Mouse (Mus musculus): Measurements from ENCODE around the gene Klhl29. TPM values are rescaled to one million over a fixed set of nuclear protein-coding genes. Genes with fewer than 3 reads are reported as not detected.

Klhl29 gene
- total RNA-seq, 1 experiment, result 0.22 TPM

- DNase-seq (ENCODE audit: low read depth, low spot score), result peak; percentile 24
- Histone ChIP-seq H3K9ac (ENCODE audit: insufficient read depth, low read depth, low read length, poor library complexity, severe bottlenecking) (peak overlapping the region; percentile 64), H3K4me3 (ENCODE audit: insufficient read depth in 1 of 2, low read depth in 1 of 2, low read length in 2 of 2, poor library complexity in 1 of 2, severe bottlenecking in 1 of 2) (peak overlapping the region; percentile 69 to 79), H3K36me3 (ENCODE audit: control insufficient read depth, insufficient read depth, low read length, poor library complexity, severe bottlenecking) (no peaks in the 10 kb centered on the region), H3K4me1 (ENCODE audit: control insufficient read depth in 2 of 2, insufficient read depth in 2 of 2, low read length in 2 of 2, poor library complexity in 1 of 2) (peaks cover 0 to 5% of the 10 kb centered on the region in 2 experiments; a peak in 1 of 4 replicates), H3K27ac (ENCODE audit: insufficient read depth, low read depth, low read length, poor library complexity, severe bottlenecking) (no peak overlapping the region), H3K9me3 (ENCODE audit: control insufficient read depth, insufficient read depth, low read depth, low read length) (no peaks in the 10 kb centered on the region)
- TF ChIP-seq ZC3H11A (IDR thresholded peaks at IDR 0.05; ENCODE audit: borderline replicate concordance, low read depth, low read length), result no peak
- no peak for TF ChIP-seq CHD2 (IDR thresholded peaks at IDR 0.05; ENCODE audit: low read depth, low read length)
- TF ChIP-seq ZNF384 (IDR thresholded peaks at IDR 0.05; ENCODE audit: low read depth, low read length), result no peak
- TF ChIP-seq MAFK (IDR thresholded peaks at IDR 0.05; ENCODE audit: insufficient read depth, low read depth, low read length), result no peak
- no peak for TF ChIP-seq HCFC1 (IDR thresholded peaks at IDR 0.05; ENCODE audit: borderline replicate concordance, insufficient read depth, low read length)
- in situ Hi-C loops (cut with MboI; ENCODE audit: low sequenced_read_pairs in 2 of 2, unreplicated experiment in 2 of 2), result no loop called here
Measured at GRCm38 (mm10) chr12:5374684-5375615, 532 bp downstream of the Klhl29 start.

- peak; percentile 16 for DNase-seq (ENCODE audit: low read depth, low spot score)
- Histone ChIP-seq H3K4me1 (ENCODE audit: control insufficient read depth in 2 of 2, insufficient read depth in 2 of 2, low read length in 2 of 2, poor library complexity in 1 of 2) (peaks cover 0 to 5% of the 10 kb centered on the region in 2 experiments; a peak in 1 of 4 replicates), H3K36me3 (ENCODE audit: control insufficient read depth, insufficient read depth, low read length, poor library complexity, severe bottlenecking) (no peaks in the 10 kb centered on the region), H3K9ac (ENCODE audit: insufficient read depth, low read depth, low read length, poor library complexity, severe bottlenecking) (no peak overlapping the region), H3K27ac (ENCODE audit: insufficient read depth, low read depth, low read length, poor library complexity, severe bottlenecking) (no peak overlapping the region), H3K4me3 (ENCODE audit: insufficient read depth in 1 of 2, low read depth in 1 of 2, low read length in 2 of 2, poor library complexity in 1 of 2, severe bottlenecking in 1 of 2) (peak overlapping the region; percentile 69 to 79; a peak in 3 of 4 replicates), H3K9me3 (ENCODE audit: control insufficient read depth, insufficient read depth, low read depth, low read length) (no peaks in the 10 kb centered on the region)
- TF ChIP-seq ZC3H11A (IDR thresholded peaks at IDR 0.05; ENCODE audit: borderline replicate concordance, low read depth, low read length) (no peak), ZNF384 (IDR thresholded peaks at IDR 0.05; ENCODE audit: low read depth, low read length) (no peak), MAFK (IDR thresholded peaks at IDR 0.05; ENCODE audit: insufficient read depth, low read depth, low read length) (no peak), HCFC1 (IDR thresholded peaks at IDR 0.05; ENCODE audit: borderline replicate concordance, insufficient read depth, low read length) (no peak), CHD2 (IDR thresholded peaks at IDR 0.05; ENCODE audit: low read depth, low read length) (no peak)
- in situ Hi-C loops (cut with MboI; ENCODE audit: low sequenced_read_pairs in 2 of 2, unreplicated experiment in 2 of 2), result no loop called here
Measured at GRCm38 (mm10) chr12:5374196-5374683, 1.2 kb downstream of the Klhl29 start.

- no peak overlapping the region for H3K27ac ChIP-seq (ENCODE audit: insufficient read depth, low read depth, low read length, poor library complexity, severe bottlenecking)
Measured at GRCm38 (mm10) chr12:5373641-5374195, 1.8 kb downstream of the Klhl29 start.

GRCm38 (mm10) chr12:5369396-5369795 is 6.1 kb downstream of the Klhl29 start:
- H3K4me3 ChIP-seq (ENCODE audit: insufficient read depth in 1 of 2, low read depth in 1 of 2, low read length in 2 of 2, poor library complexity in 1 of 2, severe bottlenecking in 1 of 2), result no peak overlapping the region
- no peak for TF ChIP-seq ZNF384 (IDR thresholded peaks at IDR 0.05; ENCODE audit: low read depth, low read length)
- TF ChIP-seq HCFC1 (IDR thresholded peaks at IDR 0.05; ENCODE audit: borderline replicate concordance, insufficient read depth, low read length), result no peak
- TF ChIP-seq MAFK (IDR thresholded peaks at IDR 0.05; ENCODE audit: insufficient read depth, low read depth, low read length), result no peak
- no peak for TF ChIP-seq CHD2 (IDR thresholded peaks at IDR 0.05; ENCODE audit: low read depth, low read length)
- no peak for TF ChIP-seq ZC3H11A (IDR thresholded peaks at IDR 0.05; ENCODE audit: borderline replicate concordance, low read depth, low read length)
- no peak for DNase-seq (ENCODE audit: low read depth, low spot score)
- no peaks in the 10 kb centered on the region for H3K36me3 ChIP-seq (ENCODE audit: control insufficient read depth, insufficient read depth, low read length, poor library complexity, severe bottlenecking)
- H3K9ac ChIP-seq (ENCODE audit: insufficient read depth, low read depth, low read length, poor library complexity, severe bottlenecking), result no peak overlapping the region
- H3K4me1 ChIP-seq (ENCODE audit: control insufficient read depth in 2 of 2, insufficient read depth in 2 of 2, low read length in 2 of 2, poor library complexity in 1 of 2), result peaks cover 0 to 5% of the 10 kb centered on the region in 2 experiments; a peak in 1 of 4 replicates
- in situ Hi-C loops (cut with MboI; ENCODE audit: low sequenced_read_pairs in 2 of 2, unreplicated experiment in 2 of 2), result no loop called here
- no peak overlapping the region for H3K27ac ChIP-seq (ENCODE audit: insufficient read depth, low read depth, low read length, poor library complexity, severe bottlenecking)
- H3K9me3 ChIP-seq (ENCODE audit: control insufficient read depth, insufficient read depth, low read depth, low read length), result no peaks in the 10 kb centered on the region

More at GRCm38 (mm10) chr12:5373641-5374195, 1.8 kb downstream of the Klhl29 start:
- H3K4me1 ChIP-seq (ENCODE audit: control insufficient read depth in 2 of 2, insufficient read depth in 2 of 2, low read length in 2 of 2, poor library complexity in 1 of 2), result peaks cover 0 to 5% of the 10 kb centered on the region in 2 experiments; a peak in 1 of 4 replicates
- DNase-seq (ENCODE audit: low read depth, low spot score), result peak; percentile 4
- no peak overlapping the region for H3K9ac ChIP-seq (ENCODE audit: insufficient read depth, low read depth, low read length, poor library complexity, severe bottlenecking)
- in situ Hi-C loops (cut with MboI; ENCODE audit: low sequenced_read_pairs in 2 of 2, unreplicated experiment in 2 of 2), result no loop called here
- TF ChIP-seq HCFC1 (IDR thresholded peaks at IDR 0.05; ENCODE audit: borderline replicate concordance, insufficient read depth, low read length), result no peak
- peak overlapping the region; percentile 49 to 79; a peak in 3 of 4 replicates for H3K4me3 ChIP-seq (ENCODE audit: insufficient read depth in 1 of 2, low read depth in 1 of 2, low read length in 2 of 2, poor library complexity in 1 of 2, severe bottlenecking in 1 of 2)
- H3K36me3 ChIP-seq (ENCODE audit: control insufficient read depth, insufficient read depth, low read length, poor library complexity, severe bottlenecking), result no peaks in the 10 kb centered on the region
- no peaks in the 10 kb centered on the region for H3K9me3 ChIP-seq (ENCODE audit: control insufficient read depth, insufficient read depth, low read depth, low read length)

Measured in ES-E14 (cell line).